Mouse (Mus musculus) right cerebral cortex, adult 18-20 months (tissue): ENCODE data around the gene Dnajb12.

Experiments used
- DNase-seq: peaks from one replicate; pipeline ENCODE4 v3.0.0; 2022; ENCODE audit warnings: mixed read lengths

Gene Dnajb12

GRCm38 (mm10) chr10:59879255-59880028, at the start of gene Dnajb12:
TSS of gene Dnajb12 (plus strand) at chr10:59879556.
- DNase-seq = peak; percentile 96

GRCm38 (mm10) chr10:59829886-59830285, 49.5 kb upstream of the Dnajb12 start:
- no peak for DNase-seq

GRCm38 (mm10) chr10:59831950-59832349, 47.4 kb upstream of the Dnajb12 start:
- DNase-seq = no peak

GRCm38 (mm10) chr10:59835301-59836155, 43.8 kb upstream of the Dnajb12 start:
- DNase-seq = peak; percentile 36

GRCm38 (mm10) chr10:59837490-59837889, 41.9 kb upstream of the Dnajb12 start:
- no peak for DNase-seq

- peak; percentile 47 for DNase-seq
These were observed 37.9 kb upstream of the Dnajb12 start for GRCm38 (mm10) chr10:59841434-59841833.

- DNase-seq = no peak
These were observed 36.2 kb upstream of the Dnajb12 start for GRCm38 (mm10) chr10:59843125-59843524.

- DNase-seq = no peak
These were observed 34.7 kb upstream of the Dnajb12 start for GRCm38 (mm10) chr10:59844686-59845085.

- DNase-seq = peak; percentile 74
These were observed 32.9 kb upstream of the Dnajb12 start for GRCm38 (mm10) chr10:59846416-59846815.

GRCm38 (mm10) chr10:59848079-59848877, 31.1 kb upstream of the Dnajb12 start:
- no peak for DNase-seq

GRCm38 (mm10) chr10:59848953-59849352, 30.4 kb upstream of the Dnajb12 start:
- DNase-seq = no peak

- no peak for DNase-seq
These were observed 30.0 kb upstream of the Dnajb12 start for GRCm38 (mm10) chr10:59849371-59849770.

GRCm38 (mm10) chr10:59857157-59857556, 22.2 kb upstream of the Dnajb12 start:
- DNase-seq = no peak

- no peak for DNase-seq
These were observed 18.7 kb upstream of the Dnajb12 start for GRCm38 (mm10) chr10:59860684-59861083.

GRCm38 (mm10) chr10:59861201-59861600, 18.2 kb upstream of the Dnajb12 start:
- no peak for DNase-seq

- DNase-seq = no peak
These were observed 16.4 kb upstream of the Dnajb12 start for GRCm38 (mm10) chr10:59862816-59863440.

GRCm38 (mm10) chr10:59863620-59864019, 15.7 kb upstream of the Dnajb12 start:
- no peak for DNase-seq

GRCm38 (mm10) chr10:59864232-59864875, 15.0 kb upstream of the Dnajb12 start:
- peak; percentile 21 for DNase-seq

GRCm38 (mm10) chr10:59864884-59865726, 14.3 kb upstream of the Dnajb12 start:
- DNase-seq = peak; percentile 77

- no peak for DNase-seq
These were observed 11.1 kb upstream of the Dnajb12 start for GRCm38 (mm10) chr10:59868266-59868665.

- DNase-seq = no peak
These were observed 9.3 kb upstream of the Dnajb12 start for GRCm38 (mm10) chr10:59870038-59870437.
